Mouse (Mus musculus) limb, embryonic 14.5 days (tissue): ENCODE measurements around the gene Mga. TPM values are rescaled to one million over a fixed set of nuclear protein-coding genes. Genes with fewer than 3 reads are reported as not detected.
A peak's percentile ranks its signal among the peaks of the same experiment; 100 is the strongest.

Experiments
- ATAC-seq: fragments of 200-750 bp; cut with Nextera tagmentation; 2 replicates; pipeline ENCODE4 v1.8.0; 2017; ENCODE audit warnings: low read depth, moderate number of reproducible peaks, moderate TSS enrichment; ENCODE audit not compliant: low FRiP score
- DNase-seq: peaks from one replicate; pipeline ENCODE4 v3.0.0-alpha.2; 2015; ENCODE audit warnings: low spot score
- H3K27ac ChIP-seq: fragments of 300-500 bp; sonication (generic); replicated peaks from 2 replicates; pipeline ENCODE4 v1.5.1; 2014; ENCODE audit warnings: low read depth, mild to moderate bottlenecking, low read length, moderate library complexity, mixed read lengths
- H3K27me3 ChIP-seq: fragments of 300-500 bp; sonication (generic); 2 replicates; pipeline ENCODE4 v1.6.1; 2014; ENCODE audit warnings: low read length, mixed read lengths; ENCODE audit not compliant: control insufficient read depth, insufficient read depth
- H3K36me3 ChIP-seq: fragments of 300-500 bp; sonication (generic); 2 replicates; pipeline ENCODE4 v1.6.1; 2014; ENCODE audit warnings: mild to moderate bottlenecking, low read length, moderate library complexity, mixed read lengths; ENCODE audit not compliant: control insufficient read depth, insufficient read depth
- H3K4me1 ChIP-seq: fragments of 300-500 bp; sonication (generic); 2 replicates; pipeline ENCODE4 v1.6.1; 2014; ENCODE audit warnings: antibody characterized with exemption, low read length, mixed read lengths; ENCODE audit not compliant: control insufficient read depth, insufficient read depth
- H3K4me2 ChIP-seq: fragments of 300-500 bp; sonication (generic); replicated peaks from 2 replicates; pipeline ENCODE4 v1.6.1; 2014; ENCODE audit warnings: low read depth, mild to moderate bottlenecking, low read length, moderate library complexity; ENCODE audit not compliant: severe bottlenecking
- H3K4me3 ChIP-seq: fragments of 300-500 bp; sonication (generic); replicated peaks from 2 replicates; pipeline ENCODE4 v1.5.1; 2014; ENCODE audit warnings: low read length
- H3K9ac ChIP-seq: fragments of 300-500 bp; sonication (generic); 2 replicates; pipeline ENCODE4 v1.6.1; 2014; ENCODE audit warnings: mild to moderate bottlenecking, low read depth, low read length, moderate library complexity; ENCODE audit not compliant: severe bottlenecking
- H3K9me3 ChIP-seq: fragments of 300-500 bp; sonication (generic); 2 replicates; pipeline ENCODE4 v1.6.1; 2016; ENCODE audit warnings: low read length; ENCODE audit not compliant: control insufficient read depth
- POLR2A ChIP-seq: fragments of 200-500 bp; IDR thresholded peaks from 2 replicates; pipeline ENCODE4 v1.8.0; 2012; ENCODE audit warnings: inconsistent platforms, mild to moderate bottlenecking, moderate library complexity, borderline replicate concordance; ENCODE audit not compliant: insufficient read depth, insufficient read length; ENCODE audit errors: extremely low read depth
- WGBS: fragments of 180-500 bp; shearing (Covaris S2); extraction: QIAGEN DNeasy Blood & Tissue Kit; methylation state at CpG from one replicate; pipeline ENCODE4 v1.1.7; 2014; 5-methylcytosine and 5-hydroxymethylcytosine counted together
- polyA plus RNA-seq, 2 experiments: library from polyadenylated mRNA; depleted of rRNA in 1 of 2; stranded (reverse) in 1 of 2; unstranded in 1 of 2; fragments of >200 nt; fragmentation: Nextera tagmentation in 1 of 2; extraction: Ambion mirVana in 1 of 2; gene quantifications; 2 replicates each; pipeline versions ENCODE4 v1.2.1 to v1.2.3; 2012 to 2014

Mga gene
- polyA plus RNA-seq, 2 experiments, result 27.3 to 38.4 TPM

- H3K27ac ChIP-seq, result peak overlapping the region; percentile 74
- H3K4me1 ChIP-seq, result peaks cover 7% of the 10 kb centered on the region; the same call in 1 of the 2 replicates
- ATAC-seq, result peak; percentile 89
- H3K36me3 ChIP-seq, result no peaks in the 10 kb centered on the region
- H3K27me3 ChIP-seq, result no peaks in the 10 kb centered on the region
- peak overlapping the region; percentile 64 for H3K4me2 ChIP-seq
- WGBS, result 1% methylated on average over 57 of the region's 73 CpGs
- H3K4me3 ChIP-seq, result peak overlapping the region; percentile 60
- H3K9me3 ChIP-seq, result no peaks in the 10 kb centered on the region
- peak; percentile 64 for DNase-seq
- H3K9ac ChIP-seq, result peak overlapping the region; percentile 75
- TF ChIP-seq POLR2A, result peak; percentile 54; the same call in 1 of the 2 replicates
These were observed 24.5 kb upstream of the Mga start for GRCm38 (mm10) chr2:119872371-119873104.

DNA sequence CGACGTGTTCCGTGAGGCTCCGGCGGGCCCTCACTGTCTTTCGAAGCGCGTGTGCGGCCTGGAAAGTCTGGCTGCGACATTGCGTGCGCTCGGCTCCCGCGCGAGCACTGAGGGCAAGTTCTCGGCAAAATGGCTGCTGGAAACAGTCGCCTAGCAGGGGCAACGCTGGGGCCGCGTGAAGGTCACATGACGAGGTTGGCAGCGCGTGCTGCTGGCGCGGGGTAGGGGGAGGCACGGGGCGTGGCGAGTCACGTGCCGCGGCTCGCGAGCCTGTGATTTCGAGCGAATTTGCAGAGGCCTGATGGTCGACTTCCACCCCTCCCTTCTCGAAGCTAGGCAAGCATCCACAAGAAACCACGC, 23.9 kb upstream of the Mga start:
- 2% methylated on average over 37 of the region's 39 CpGs for whole genome bisulfite sequencing
- Histone ChIP-seq H3K9ac (peak overlapping the region; percentile 75), H3K27ac (peak overlapping the region; percentile 74), H3K4me3 (peak overlapping the region; percentile 60), H3K36me3 (no peaks in the 10 kb centered on the region), H3K4me1 (peaks cover 7% of the 10 kb centered on the region; the same call in 1 of the 2 replicates), H3K27me3 (no peaks in the 10 kb centered on the region), H3K4me2 (peak overlapping the region; percentile 64), H3K9me3 (no peaks in the 10 kb centered on the region)
- no peak for TF ChIP-seq POLR2A
- ATAC-seq (peak; percentile 92), DNase-seq (peak; percentile 91)

DNA sequence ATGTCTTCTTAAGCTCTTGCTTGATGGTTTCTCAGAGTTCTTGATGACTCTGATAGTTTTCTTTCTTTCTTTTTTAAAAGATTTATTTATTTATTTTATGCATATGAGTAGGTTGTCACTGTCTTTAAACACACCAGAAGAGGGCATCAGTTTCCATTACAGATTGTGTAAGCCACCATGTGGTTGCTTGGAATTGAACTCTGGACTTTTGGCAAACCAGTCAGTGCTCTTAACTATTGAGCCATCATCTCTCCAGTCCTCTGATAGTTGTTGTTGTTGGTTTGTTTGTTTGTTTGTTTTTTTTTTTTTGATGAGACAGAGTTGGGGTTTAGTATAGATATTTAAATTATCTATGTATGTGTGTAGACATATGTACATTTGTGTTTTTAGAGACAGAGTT, 21.0 kb upstream of the Mga start:
- Histone ChIP-seq H3K9me3 (no peaks in the 10 kb centered on the region), H3K4me3 (no peak overlapping the region), H3K36me3 (no peaks in the 10 kb centered on the region), H3K4me1 (peaks cover 7% of the 10 kb centered on the region; the same call in 1 of the 2 replicates), H3K4me2 (no peak overlapping the region), H3K27me3 (no peaks in the 10 kb centered on the region), H3K27ac (no peak overlapping the region), H3K9ac (no peak overlapping the region)
- ATAC-seq (no peak), DNase-seq (no peak)
- TF ChIP-seq POLR2A, result no peak

GRCm38 (mm10) chr2:119887201-119887600, 9.8 kb upstream of the Mga start:
- Histone ChIP-seq H3K27ac (no peak overlapping the region), H3K4me2 (no peak overlapping the region), H3K9ac (no peak overlapping the region), H3K4me1 (no peaks in the 10 kb centered on the region), H3K4me3 (no peak overlapping the region), H3K36me3 (no peaks in the 10 kb centered on the region), H3K27me3 (no peaks in the 10 kb centered on the region), H3K9me3 (no peaks in the 10 kb centered on the region)
- 91% methylated on average over 3 of the region's 3 CpGs for WGBS
- no peak for ATAC-seq
- DNase-seq, result no peak
- TF ChIP-seq POLR2A, result no peak

DNA sequence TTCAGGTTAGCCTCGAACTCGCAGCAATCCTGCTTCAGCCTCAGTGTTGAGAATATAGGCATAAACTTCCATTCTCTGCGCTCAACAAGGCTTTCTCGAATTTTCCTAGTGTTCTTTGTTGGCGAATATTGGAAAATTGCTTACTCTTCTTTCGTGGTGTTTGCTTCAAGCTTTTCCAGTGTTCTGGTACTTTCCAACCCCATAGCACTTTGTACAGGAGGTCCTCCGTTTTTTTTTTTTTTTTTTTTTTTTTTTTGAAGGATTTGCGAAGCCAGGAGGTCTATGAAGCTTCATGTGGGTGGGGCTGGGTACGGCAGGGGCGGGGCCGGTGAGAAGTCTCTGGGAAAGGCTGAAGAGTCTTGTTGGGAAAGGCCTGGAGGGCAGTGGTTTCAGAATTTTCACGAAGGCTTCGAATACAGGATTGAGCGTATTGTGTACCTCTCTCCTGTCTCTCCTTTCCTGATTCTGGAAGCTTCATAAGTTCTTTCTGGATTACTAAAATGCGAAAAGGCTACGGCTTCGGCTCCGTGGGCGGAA, 407 bp upstream of the Mga start:
- Histone ChIP-seq H3K9ac (peak overlapping the region; percentile 60), H3K36me3 (no peaks in the 10 kb centered on the region), H3K4me2 (peak overlapping the region; percentile 89), H3K27me3 (no peaks in the 10 kb centered on the region), H3K4me3 (peak overlapping the region; percentile 50), H3K9me3 (no peaks in the 10 kb centered on the region), H3K4me1 (peaks cover 13% of the 10 kb centered on the region), H3K27ac (peak overlapping the region; percentile 85)
- TF ChIP-seq POLR2A, result no peak; the same call in 1 of the 2 replicates
- 16% methylated on average over 19 of the region's 19 CpGs for WGBS
- ATAC-seq (peak; percentile 83), DNase-seq (no peak)
